Mouse (Mus musculus) monocyte, adult 2 months (primary cell): ENCODE measurements around the gene Ebi3.

Experiments used
- DNase-seq, 2 experiments: peaks; one replicate each; pipeline ENCODE4 v3.0.0; 2022; ENCODE audit warnings: low spot score in 2 of 2, low read depth in 1 of 2

Ebi3 gene

DNA sequence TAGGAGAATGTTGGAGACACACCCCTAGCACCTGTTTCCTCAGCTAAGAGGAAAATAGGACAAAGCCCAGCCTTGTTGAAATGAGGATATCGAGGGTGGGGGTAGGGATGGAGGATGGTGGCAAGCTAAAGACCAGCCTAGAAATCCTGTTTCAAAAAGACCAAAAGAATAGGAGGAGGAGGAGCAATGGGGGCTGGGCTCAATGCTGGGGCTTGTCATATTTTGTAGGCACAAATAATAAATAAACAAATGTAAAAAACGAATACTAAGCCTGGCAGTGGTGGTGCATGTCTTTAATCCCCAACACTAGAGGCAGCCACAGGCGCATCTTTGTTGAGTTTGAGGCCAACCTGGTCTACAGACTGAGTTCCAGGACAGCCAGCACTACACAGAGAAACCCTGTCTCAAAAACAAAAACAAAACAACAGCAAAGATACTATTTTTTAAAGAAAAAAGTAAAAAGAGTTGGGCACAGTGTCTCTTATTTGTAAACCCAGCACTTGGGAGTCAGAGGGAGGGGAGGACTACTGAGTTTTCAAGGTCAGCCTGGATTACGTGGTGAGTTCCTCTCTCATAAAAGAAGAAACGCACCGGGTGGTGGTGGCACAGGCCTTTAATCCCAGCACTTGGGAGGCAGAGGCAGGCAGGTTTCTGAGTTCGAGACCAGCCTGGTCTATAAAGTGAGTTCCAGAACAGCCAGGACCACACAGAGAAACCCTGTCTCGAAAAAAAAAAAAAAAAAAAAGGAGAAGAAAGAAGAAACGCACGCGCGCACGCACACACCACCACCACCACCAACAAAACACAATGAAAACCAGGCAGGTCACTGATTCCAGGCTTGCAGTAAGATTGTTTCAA lies 5.5 kb downstream of the Ebi3 start:
- DNase-seq: no peak

DNA sequence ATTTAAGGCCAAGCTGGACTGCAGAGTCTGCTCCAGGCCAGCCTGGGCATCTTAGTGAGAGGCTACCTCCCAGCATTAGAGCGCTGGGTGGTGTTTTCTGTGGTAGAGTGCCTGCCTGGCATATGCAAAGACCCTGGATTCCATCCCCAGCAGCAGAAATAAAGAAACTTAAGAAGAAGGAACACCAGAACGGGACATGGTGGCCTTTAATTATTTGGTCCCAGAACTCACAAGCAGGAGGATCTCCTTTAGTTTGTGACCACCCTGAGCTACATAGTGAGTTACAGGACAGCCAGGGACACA lies 6.1 kb downstream of the Ebi3 start:
- no peak for DNase-seq

DNA sequence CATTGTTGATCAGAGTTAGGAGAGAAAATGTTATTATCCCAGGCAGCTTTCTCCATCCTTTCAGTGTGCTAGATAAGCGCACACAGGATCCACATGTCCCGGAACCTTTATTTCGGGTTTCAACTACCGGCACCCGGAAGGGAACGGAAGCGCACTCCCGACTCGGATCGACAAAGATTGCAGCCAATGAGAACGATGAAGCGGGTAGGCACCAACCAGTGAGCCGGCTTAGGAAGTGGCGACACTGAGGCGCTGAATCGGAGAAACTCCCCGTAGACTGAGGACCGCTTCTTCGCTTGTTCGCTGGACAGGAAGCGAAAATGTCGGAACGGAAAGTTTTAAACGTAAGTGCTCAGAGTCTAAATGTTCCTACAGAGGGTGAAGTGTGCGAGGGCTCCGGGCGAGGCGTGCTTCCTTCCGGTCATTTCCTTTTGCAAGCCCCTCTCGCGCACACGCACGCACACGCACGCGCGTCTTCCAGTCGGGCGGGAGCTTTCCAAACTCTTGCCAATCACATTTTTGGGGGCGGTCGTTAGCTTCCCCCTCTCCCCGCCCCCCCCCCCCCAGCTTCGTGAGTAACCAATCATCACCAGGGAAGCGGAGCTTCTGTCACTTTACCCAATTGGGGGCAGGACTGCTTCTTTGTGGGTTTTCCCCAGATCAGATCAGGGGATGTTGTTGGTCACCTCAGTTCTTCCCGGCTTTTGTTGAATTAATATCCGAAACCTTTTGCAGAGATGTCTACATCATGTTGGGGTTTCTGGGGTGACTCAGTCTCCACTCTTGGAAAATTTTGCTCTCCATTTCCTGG lies 6.7 kb downstream of the Ebi3 start, which contains the start of gene Yju2:
Gene Yju2 (plus strand): TSS at position 182 of the 811 bp plus-strand sequence.
- DNase-seq: peak; percentile 85 to 88

DNA sequence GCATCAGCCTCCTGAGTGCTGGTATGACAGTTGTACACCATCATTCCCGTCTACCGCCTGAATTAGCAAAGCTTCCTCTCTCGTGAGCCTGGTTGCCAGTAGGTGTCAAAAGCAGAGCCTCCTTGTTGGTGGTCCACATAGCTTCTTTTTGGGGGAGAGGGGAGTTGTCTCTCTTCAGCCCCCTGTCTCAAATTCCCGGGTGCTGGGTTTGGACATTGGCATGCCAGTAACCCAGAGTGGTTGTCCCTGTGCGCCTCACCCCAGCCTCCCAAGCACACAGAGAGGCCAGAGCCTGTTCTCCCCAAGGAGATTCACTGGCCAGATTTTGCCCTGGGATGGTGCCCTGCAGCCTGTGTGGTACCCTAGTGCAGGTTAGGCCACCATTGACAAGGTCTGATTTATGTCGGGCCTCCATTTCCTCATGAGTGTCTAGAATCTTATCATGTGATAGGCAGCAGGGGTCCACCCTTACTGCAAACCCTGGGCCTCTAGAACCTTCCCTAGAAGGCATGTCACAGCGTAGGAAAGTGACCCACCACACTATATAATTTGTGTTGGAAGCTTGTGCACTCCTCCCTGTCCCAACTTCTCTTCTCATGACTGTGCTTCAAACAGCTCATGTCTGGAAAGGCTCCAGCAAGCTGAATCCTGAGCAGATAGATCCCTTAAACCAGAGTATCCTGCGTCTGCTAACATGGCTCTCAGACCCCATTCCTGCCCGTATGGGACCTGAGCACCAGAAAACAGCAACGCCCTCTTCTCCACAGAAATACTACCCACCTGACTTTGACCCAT lies 7.7 kb downstream of the Ebi3 start:
- DNase-seq: no peak

DNA sequence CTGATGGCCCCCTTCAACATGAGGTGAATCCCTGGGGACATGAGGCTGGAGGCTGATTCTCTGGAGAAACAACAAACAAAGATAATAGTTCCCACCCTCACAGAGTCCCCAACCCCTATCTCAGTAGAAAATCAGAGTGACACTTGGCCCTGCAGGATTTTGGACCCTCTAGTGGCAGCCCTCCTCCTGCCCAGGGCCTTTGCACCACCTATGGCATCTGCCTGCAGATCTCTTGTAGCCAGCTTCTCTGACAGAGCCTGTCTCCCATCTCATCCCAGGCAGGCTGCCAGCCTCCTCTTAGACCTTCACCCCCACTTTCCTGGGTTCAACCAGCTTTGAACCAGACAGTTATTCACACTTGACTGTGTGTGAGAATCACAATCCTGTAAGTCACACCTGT lies 8.4 kb downstream of the Ebi3 start:
- no peak for DNase-seq

DNA sequence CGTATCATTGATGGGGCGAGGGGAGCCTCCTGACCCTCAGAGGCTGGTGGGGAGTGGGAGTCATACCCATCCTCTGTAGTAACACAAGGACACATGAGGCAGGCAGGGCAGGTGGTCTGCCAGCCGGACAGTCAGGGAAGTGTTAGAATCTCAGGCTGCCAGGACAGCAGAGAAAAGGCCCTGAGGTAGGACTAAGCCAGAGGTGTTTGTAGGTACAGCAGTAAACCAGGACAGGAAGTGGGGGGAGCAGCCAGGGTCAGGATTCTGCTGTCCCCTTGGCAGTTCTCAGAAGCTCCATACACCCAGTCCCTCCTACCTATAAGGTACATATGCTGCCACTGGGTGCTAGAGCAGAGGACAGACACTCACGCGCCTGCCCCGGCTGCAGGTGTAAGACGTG lies 9.2 kb downstream of the Ebi3 start:
- DNase-seq: no peak

DNA sequence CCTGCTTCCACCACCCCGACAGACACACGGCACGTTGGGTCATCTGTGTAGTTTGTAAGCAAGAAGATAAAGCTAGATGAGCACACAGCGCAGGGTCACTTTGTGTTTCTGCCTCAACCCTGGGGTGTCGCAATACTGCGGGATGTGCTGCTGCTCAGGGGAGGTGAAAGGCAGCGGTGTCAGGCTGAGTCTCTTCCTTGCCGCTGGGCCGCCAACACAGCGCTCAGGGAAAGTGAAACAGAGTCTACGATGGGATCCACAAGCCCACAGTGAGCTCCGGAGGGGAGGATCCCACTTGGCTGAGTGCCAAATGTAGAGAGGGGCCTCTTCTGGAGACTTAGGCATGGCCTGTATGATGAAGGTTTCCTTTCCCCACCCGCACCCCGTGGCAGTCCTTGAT lies 10.7 kb downstream of the Ebi3 start:
- no peak for DNase-seq

DNA sequence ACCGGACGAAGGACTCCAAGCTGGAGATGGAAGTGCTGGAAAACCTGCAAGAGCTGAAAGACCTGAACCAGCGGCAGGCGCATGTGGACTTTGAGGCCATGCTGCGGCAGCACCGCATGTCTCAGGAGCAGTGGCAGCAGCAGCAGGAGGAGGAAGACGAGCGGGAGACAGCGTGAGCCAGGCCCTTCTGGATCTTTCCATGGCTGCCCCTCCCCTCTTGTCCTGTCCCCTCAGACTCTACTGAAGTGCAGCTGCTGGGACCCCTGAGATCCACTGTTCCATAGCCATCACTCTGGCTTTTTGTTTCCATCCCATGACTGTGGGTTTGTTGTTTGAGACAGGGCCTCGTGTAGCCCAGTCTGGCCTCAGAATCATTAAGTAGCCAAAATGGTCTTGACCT lies 12.1 kb downstream of the Ebi3 start:
- DNase-seq: no peak

DNA sequence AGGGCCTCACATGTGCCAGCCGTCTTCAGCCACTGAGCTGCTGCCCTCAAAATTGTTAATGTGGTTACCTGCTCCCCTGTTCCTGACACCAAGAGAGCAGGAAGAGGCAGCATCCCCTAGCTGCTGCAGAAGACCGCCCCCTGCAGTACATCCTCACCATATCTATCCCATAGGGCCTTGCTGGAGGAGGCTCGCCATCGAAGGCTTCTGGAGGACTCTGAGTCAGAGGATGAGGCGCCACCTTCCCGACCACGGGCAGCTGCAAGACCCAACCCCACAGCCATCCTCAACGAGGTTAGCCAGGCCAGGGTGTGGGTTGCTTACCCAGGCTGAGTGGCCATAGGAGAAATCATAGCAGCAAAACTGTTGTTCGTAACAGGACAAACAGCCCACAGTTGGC lies 12.6 kb downstream of the Ebi3 start:
- no peak for DNase-seq

DNA sequence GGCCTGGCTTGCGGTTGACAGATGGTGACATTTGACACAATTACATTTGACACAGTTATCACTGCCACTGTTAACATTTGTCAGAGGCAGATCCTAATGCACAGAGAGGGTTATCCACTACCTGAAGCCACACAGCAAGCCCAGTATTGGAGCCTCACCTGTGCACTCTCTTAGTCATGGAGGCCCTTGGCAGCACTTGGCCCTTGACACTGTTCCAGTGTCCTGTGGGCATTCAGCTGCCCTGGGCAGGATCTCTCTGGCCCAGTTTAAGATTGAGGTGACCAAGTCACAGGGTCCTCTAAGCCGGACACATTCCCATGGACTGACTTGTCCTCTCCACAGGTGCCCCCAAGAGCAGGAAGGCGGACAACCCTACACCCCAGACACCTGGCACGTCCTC lies 14.7 kb downstream of the Ebi3 start:
- no peak for DNase-seq

DNA sequence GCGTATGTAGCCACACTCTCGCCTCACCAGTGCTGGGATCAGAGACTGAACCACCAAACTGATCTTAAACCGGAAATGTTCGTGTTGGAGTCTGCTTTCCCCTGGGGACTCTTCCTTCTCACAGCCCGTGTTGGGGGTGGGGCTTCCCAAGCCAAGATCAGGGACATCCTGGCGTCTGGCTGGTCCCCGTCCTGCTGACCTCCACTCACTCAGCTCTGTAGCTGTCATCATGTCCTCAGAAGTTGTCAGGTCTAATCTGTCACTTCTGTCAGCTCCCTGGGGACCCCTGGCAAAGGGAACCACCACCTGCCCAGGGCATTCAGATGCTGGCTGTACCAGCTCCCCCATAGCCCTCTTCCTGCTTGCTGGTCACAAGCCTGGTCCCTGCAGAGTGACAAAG lies 15.8 kb downstream of the Ebi3 start:
- DNase-seq: no peak

DNA sequence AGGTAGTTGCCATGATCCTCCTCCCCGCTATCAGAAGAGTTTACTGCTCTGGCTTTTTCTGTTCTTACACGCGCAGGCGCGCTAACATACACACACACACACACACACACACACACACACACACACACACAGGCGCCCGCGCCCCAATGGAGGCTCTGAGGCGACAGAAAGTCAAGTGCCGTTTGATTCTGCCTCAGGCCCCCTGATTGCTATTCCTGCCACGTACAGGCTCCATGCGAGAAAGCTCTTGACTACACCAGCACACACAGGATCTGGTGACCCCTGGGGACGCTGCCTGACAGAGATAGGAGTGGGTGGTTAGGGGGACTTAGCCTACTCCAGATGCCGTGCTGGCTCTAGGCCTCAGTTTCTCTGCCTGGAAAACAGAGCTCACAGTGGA lies 17.1 kb downstream of the Ebi3 start:
- no peak for DNase-seq

DNA sequence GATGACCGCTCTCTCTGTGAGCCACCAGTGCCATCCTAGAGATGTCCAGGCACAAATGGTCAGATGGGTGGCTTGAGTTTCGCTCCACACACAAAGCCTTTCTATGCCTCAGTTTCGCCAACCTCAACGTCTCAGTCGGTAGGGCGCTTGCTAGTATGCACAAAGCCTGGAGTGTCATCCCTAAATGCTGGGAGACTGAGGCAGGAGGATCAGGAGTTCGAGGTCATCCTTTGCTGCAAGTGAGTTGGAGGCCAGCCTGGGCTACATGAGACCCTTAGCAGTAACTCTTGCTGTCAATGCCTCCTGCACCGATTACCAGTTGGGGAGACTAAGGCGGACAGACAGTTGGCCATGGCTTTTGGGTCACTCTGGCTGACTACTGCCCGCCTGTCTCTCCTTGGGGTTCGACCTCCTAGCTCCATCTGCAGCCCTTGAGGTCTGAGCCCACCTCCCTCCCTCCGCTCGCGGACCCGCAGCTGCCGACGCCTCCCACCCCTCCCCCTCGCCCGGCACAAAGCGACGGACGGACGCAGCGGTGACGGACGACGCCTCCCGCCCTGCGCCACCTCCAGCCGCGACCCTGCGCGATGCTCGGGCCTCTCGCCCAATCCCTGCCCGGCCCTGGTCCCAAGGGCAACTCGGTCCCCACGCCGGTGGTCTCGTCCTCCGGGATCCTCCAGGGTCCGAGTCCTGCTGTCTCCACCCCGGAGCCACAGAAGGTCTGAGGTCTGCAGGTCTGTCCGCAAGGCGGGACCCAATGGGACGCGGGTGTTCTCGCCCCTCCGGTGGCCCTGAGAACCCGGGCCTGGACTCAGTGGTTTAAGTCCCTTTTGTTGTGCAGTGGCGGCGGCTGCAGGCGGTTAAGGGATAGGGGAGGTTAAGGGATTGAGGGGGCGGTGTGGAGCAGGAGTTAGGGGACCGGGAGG lies 17.8 kb downstream of the Ebi3 start, which contains the start of gene Shd:
Gene Shd (plus strand): TSS at position 502 of the 926 bp plus-strand sequence.
- no peak for DNase-seq

DNA sequence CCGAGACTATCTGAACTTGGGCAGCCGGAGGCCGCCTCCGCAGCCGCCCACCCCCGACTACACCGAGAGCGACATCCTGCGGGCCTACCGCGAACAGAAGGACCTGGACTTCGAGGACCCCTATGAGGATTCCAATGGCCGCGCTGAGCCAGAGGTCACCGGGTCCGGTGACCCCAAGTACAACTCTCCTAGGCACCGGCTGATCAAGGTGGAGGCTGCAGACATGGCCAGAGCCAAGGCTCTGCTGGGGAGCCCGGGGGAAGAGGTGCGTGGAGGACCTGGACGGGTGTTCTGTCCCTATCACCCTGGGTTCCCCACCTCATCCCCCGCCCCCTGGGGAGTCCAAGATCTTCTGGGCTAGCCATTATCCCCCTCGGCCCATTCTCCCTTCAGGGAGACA lies 19.0 kb downstream of the Ebi3 start:
- DNase-seq: no peak

DNA sequence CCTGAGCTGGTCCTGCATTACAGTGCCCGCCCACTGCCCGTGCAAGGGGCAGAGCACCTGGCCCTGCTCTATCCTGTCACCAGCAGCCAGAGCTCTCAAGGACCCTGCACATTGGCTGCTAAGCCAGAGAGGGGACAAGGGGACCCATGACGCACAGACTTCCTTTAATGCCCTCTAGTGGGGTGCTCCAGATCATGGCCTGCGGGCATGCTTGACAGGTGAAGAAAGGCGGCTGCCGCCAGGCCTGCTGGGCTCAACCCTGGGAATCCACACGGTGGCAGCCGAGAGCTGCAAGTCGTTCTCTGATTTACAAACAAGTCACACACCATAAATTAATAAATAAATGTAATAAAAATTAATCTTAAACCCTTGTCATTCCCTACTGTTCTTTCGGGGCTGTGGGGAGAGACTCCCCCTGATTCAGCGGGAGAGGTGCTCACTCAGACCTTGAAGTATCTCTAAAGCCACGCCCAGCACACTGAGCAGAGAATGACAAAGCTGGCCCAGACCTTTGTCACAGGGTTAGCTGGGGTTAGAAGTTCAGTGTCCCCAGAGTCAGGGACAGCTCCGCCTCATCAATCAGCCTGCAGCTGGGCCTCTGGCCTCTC lies 23.9 kb downstream of the Ebi3 start:
- DNase-seq: peak in 1 of 2 experiments; percentile 51

DNA sequence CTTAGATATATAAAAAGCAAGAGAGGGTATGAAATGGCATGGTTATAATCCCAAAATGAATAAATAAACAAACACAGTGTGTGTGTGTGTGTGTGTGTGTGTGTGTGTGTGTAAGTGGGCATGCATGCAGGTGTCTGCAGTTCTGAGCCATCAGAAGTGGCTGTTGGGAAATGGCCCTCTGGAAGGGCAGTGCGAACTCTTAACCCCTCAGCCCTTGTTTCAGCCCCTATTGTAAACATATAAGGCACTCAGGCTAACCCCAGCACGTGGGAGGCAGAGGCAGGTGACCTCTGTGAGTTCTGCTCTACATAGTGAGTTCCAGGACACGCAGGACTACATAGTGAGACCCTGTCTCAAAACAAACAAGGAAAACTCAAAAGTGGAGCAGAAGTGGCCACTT lies 24.9 kb downstream of the Ebi3 start:
- DNase-seq: no peak

DNA sequence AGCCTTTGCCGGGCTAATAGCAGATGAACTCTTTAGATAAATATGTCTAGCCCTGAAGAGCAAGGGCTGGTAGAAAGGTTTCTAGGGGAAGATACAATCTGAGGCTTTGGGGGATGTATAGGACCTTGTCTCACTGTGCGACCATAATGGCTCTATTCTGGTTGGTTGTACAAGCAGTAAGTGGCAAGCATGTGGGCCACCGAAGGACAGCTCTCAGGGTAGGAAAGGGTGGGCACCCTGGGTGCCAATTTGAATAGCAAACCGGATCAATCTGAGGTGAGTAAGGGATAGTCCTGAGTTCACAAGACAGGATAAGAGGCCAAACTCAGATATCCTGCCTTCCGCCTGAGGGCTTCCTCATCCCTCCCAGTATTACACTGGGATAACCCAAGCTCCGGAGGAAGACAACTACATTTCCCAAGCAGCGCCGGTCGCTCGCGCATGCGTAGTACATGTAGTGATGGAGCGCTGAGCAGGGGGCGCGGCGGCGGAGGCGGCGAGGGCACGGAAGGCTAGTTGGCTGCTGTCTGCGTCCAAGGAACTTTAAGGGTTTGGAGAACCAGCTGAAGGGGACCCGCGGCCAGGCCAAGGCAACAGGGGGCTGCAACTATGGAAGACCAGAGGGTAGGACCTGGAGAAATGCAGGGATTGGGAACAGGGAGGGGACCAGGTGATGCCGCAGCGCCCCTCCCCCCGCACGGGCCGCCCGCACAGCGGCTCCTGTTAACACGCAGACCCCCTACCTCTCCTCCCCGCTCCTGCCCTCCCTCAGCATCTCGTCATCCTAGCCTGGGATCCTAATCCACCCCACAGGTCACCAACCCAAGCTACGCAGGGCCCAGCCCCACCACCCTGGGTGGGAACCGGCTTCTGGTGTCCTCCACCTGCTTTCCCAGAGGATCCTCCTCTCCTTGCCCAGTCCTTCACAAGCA lies 33.9 kb downstream of the Ebi3 start, which contains the start of gene Fsd1:
Gene Fsd1 (plus strand): TSS at position 480 of the 932 bp plus-strand sequence.
- no peak for DNase-seq

DNA sequence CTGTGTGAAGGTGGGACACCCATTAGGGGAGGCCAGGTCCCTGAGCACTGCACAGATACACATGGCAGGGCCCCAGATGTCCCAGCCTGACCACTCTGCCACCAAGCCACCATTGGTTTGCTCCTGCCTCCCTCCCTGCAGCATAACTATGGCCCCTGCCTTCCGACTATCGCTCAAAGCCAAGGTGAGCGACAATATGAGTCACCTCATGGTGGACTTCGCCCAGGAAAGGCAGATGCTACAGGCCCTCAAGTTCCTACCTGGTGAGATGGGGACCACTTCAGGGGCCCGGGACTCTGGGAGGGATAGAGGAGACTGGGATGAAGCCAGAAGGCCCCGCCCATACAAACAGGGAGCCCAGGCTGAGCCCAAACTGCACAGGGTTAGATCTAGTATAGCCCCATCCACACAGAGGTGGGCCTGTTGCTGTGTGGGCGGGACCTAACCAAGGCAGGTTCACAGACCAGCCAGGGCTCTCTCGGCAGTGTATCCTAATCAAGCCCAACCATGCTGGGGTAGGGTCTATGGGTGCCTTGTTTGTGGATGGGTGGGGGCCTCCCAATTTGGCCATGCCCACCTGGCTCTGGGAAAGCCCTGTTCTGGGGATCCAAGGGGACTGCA lies 37.9 kb downstream of the Ebi3 start:
- DNase-seq: no peak

DNA sequence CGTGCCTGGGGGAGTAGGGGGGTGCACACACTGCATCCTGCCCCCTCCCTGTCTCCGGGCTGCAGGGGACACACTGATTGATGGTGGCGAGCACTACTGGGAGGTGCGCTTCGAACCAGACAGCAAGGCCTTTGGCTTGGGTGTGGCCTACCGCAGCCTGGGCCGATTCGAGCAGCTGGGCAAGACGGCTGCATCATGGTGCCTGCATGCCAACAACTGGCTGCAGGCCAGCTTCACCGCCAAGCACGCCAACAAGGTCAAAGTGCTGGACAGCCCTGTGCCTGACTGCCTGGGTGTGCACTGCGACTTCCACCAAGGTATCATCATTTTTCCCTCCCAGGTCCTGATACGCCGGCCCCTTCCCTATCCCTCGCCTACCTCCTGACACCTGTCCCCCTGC lies 43.6 kb downstream of the Ebi3 start:
- DNase-seq: no peak
